Comparison of ENCODE assay signal across 16 mouse cellular contexts in the genomic region with DNA sequence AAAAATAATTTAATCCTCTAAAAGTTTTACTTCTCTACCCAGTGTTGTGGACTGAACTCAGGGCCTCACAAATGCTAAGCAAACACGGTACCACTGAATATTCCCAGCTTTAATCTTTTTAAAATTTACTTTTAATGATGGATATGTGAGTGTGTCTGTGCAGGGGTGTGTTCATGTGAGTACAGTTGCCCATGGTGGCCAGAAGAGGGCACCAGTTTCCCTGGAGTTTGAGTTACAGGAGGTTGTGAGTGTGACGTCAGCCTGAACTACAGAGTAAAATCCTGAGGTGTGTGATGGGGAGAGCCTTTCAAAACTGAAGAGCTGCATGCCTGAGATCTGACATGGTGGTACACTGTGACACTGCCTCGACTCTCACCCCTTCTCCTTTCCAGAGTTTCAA. TPM values are rescaled to one million over a fixed set of nuclear protein-coding genes. Genes with fewer than 3 reads are reported as not detected.
DNase-seq lines count a peak whose midpoint lies in the region; ATAC-seq and TF ChIP-seq lines count a peak whose summit lies in the region.
"Had no signal": no experiment of that assay in that cellular context is flagged by ENCODE, and none has a peak within 500 bp of the region (broad histone marks: within the 10 kb centered on the region; RNA-seq: fewer than 3 reads in every experiment).

No protein-coding gene starts in this region.

- WGBS in heart, adult 2 months, result 91% methylated on average over 3 of the region's 3 CpGs
- WGBS in lung, postnatal 0 days, result 84% methylated on average over 3 of the region's 3 CpGs
- WGBS in thymus, adult 2 months, result 90% methylated on average over 3 of the region's 3 CpGs

- H3K27me3 ChIP-seq in heart, adult 2 months (ENCODE audit: control insufficient read depth, insufficient read depth, low read length), result no peaks in the 10 kb centered on the region
- no peaks in the 10 kb centered on the region for H3K27me3 ChIP-seq in lung, postnatal 0 days (replicated peaks; ENCODE audit: insufficient read depth, low read length)
- no peaks in the 10 kb centered on the region for H3K27me3 ChIP-seq in thymus, adult 2 months (ENCODE audit: control insufficient read depth, insufficient read depth, low read length)
- H3K27me3 ChIP-seq: forebrain, embryonic 12.5 days; heart, embryonic 15.5 days; hindbrain, embryonic 12.5 days; neural tube, embryonic 13.5 days had no signal

- no peak for ATAC-seq in lung, postnatal 0 days

- H3K4me3 ChIP-seq in heart, adult 2 months, result no peak overlapping the region
- no peak overlapping the region for H3K4me3 ChIP-seq in lung, postnatal 0 days (ENCODE audit: low read depth, low read length)
- H3K4me3 ChIP-seq in thymus, adult 2 months (ENCODE audit: control insufficient read depth, insufficient read depth, low read length), result no peak overlapping the region
- H3K4me3 ChIP-seq: forebrain, embryonic 12.5 days; heart, embryonic 15.5 days; hindbrain, embryonic 12.5 days; limb, embryonic 10.5 days; neural tube, embryonic 13.5 days had no signal

- no peak overlapping the region for H3K27ac ChIP-seq in heart, adult 2 months
- H3K27ac ChIP-seq in lung, postnatal 0 days (ENCODE audit: low read length), result no peak overlapping the region
- H3K27ac ChIP-seq in thymus, adult 2 months (ENCODE audit: control insufficient read depth, insufficient read depth, low read length), result no peak overlapping the region
- H3K27ac ChIP-seq: forebrain, embryonic 12.5 days; hindbrain, embryonic 12.5 days; limb, embryonic 10.5 days; neural tube, embryonic 13.5 days had no signal

- intact Hi-C loops in heart, adult 2 months (cut with DNase I), result no loop called here
- intact Hi-C loops in heart, postnatal 36 days (cut with DNase I), result loop anchor here (5.0 kb wide), 1 partner anchor 65 kb away; no protein-coding TSS in a partner anchor

- TF ChIP-seq CTCF in heart, adult 2 months (IDR thresholded peaks at IDR 0.05), result peak; percentile 34
- TF ChIP-seq CTCF in lung, postnatal 0 days (IDR thresholded peaks at IDR 0.05), result peak; percentile 38; the same call in 1 of the 2 replicates
- TF ChIP-seq CTCF in brain, embryonic 14.5 days (IDR thresholded peaks at IDR 0.05; ENCODE audit: borderline replicate concordance, extremely low read depth, insufficient read depth, insufficient read length), result peak; percentile 14; the same call in 1 of the 2 replicates
- no peak for TF ChIP-seq CTCF in thymus, adult 2 months (IDR thresholded peaks at IDR 0.05; ENCODE audit: borderline replicate concordance, control insufficient read depth, extremely low read depth, insufficient read depth, low read length, poor library complexity)

- peaks cover 7% of the 10 kb centered on the region for H3K4me1 ChIP-seq in heart, adult 2 months (ENCODE audit: control insufficient read depth, insufficient read depth, low read length)
- peaks cover 21% of the 10 kb centered on the region for H3K4me1 ChIP-seq in lung, postnatal 0 days (ENCODE audit: insufficient read depth, low read depth, low read length)
- H3K4me1 ChIP-seq in thymus, adult 2 months (replicated peaks; ENCODE audit: control insufficient read depth, insufficient read depth, low read length), result peaks cover 12% of the 10 kb centered on the region
- H3K4me1 ChIP-seq: forebrain, embryonic 12.5 days; hindbrain, embryonic 12.5 days; limb, embryonic 10.5 days had no signal

- H3K79me2 ChIP-seq in heart, adult 2 months (replicated peaks; ENCODE audit: control insufficient read depth, insufficient read depth, low read length), result no peaks in the 10 kb centered on the region

- H3K36me3 ChIP-seq in heart, adult 2 months (ENCODE audit: control insufficient read depth, insufficient read depth, low read length), result no peaks in the 10 kb centered on the region
- H3K36me3 ChIP-seq in lung, postnatal 0 days (ENCODE audit: insufficient read depth, low read length), result no peaks in the 10 kb centered on the region
- H3K36me3 ChIP-seq in thymus, adult 2 months (ENCODE audit: control insufficient read depth, insufficient read depth, low read length), result no peaks in the 10 kb centered on the region
- H3K36me3 ChIP-seq: forebrain, embryonic 12.5 days; G1E; heart, embryonic 15.5 days; hindbrain, embryonic 12.5 days; limb, embryonic 10.5 days; neural tube, embryonic 13.5 days had no signal

- no peak overlapping the region for H3K9ac ChIP-seq in heart, adult 2 months (ENCODE audit: low read depth, low read length)
- H3K9ac ChIP-seq in lung, postnatal 0 days (replicated peaks; ENCODE audit: low read depth), result no peak overlapping the region
- H3K9ac ChIP-seq: forebrain, embryonic 12.5 days; heart, embryonic 15.5 days; hindbrain, embryonic 12.5 days; neural tube, embryonic 13.5 days had no signal

- TF ChIP-seq EP300 in heart, adult 2 months (IDR thresholded peaks at IDR 0.05; ENCODE audit: insufficient read depth, low read depth, low read length), result no peak
- no peak for TF ChIP-seq EP300 in lung, postnatal 0 days (IDR thresholded peaks at IDR 0.05)

- no peak overlapping the region for H3K4me2 ChIP-seq in lung, postnatal 0 days (replicated peaks; ENCODE audit: low read depth, low read length)
- H3K4me2 ChIP-seq: forebrain, embryonic 12.5 days; heart, embryonic 15.5 days; hindbrain, embryonic 12.5 days; neural tube, embryonic 13.5 days had no signal

- no peak for TF ChIP-seq POLR2A in heart, adult 2 months (IDR thresholded peaks at IDR 0.05; ENCODE audit: insufficient read depth, low read depth, low read length)
- TF ChIP-seq POLR2A in brain, embryonic 14.5 days (IDR thresholded peaks at IDR 0.05; ENCODE audit: borderline replicate concordance, extremely low read depth, insufficient read depth, insufficient read length, poor library complexity, severe bottlenecking), result no peak
- no peak for TF ChIP-seq POLR2A in thymus, adult 2 months (IDR thresholded peaks at IDR 0.05; ENCODE audit: control insufficient read depth, extremely low read depth, insufficient read depth, low read length, poor library complexity)

- DNase-seq in heart, adult 2 months, result no peak
- no peak for DNase-seq in heart, postnatal 36 days
- DNase-seq in lung, postnatal 0 days (ENCODE audit: low spot score), result no peak
- DNase-seq in lung, adult 18-20 months, result no peak
- DNase-seq in brain, embryonic 14.5 days (ENCODE audit: low read depth), result no peak
- DNase-seq in retina, embryonic 14.5 days (ENCODE audit: low spot score), result no peak
- no peak for DNase-seq in MN1 (ENCODE audit: low spot score)
- no peak for DNase-seq in thymus, adult 2 months
- DNase-seq: cerebellum, adult 9-11 months; kidney, adult 2 months had no signal

- H3K9me3 ChIP-seq in lung, postnatal 0 days (ENCODE audit: low read length), result no peaks in the 10 kb centered on the region
- H3K9me3 ChIP-seq: heart, embryonic 15.5 days; hindbrain, embryonic 12.5 days; limb, embryonic 10.5 days; neural tube, embryonic 13.5 days had no signal

RNA-seq across cellular contexts. Expression of gene Nek6, which starts 29.3 kb away (rescaled TPM):
- 1 to 10 TPM; 2.9 to 3.3 TPM for total RNA-seq in heart, adult 2 months (2021)
- 5.5 and 5.8 TPM in 2 replicates for polyA plus RNA-seq in heart, adult 2 months (2012; rRNA removed)
- 1 to 10 TPM; 4.0 to 4.7 TPM for total RNA-seq in heart, postnatal 36 days (2021)
- 57.8 and 69.4 TPM in 2 replicates for polyA plus RNA-seq in lung, postnatal 0 days (2015; fragmentation: Nextera tagmentation; extraction: Ambion mirVana)
- 41.8 and 50.4 TPM in 2 replicates for polyA plus RNA-seq in brain, embryonic 14.5 days (2012; rRNA removed)
- 12.4 and 17.2 TPM in 2 replicates for polyA plus RNA-seq in thymus, adult 2 months (2012; rRNA removed)
